Mouse (Mus musculus) left cerebral cortex, adult 18-20 months (tissue): ENCODE data around the gene Tnnc2. TPM values are rescaled to one million over a fixed set of nuclear protein-coding genes. Genes with fewer than 3 reads are reported as not detected.

ENCODE experiments used
- DNase-seq, 2 experiments: peaks; one replicate each; pipeline ENCODE4 v3.0.0; 2021 to 2022; ENCODE audit warnings: low spot score in 2 of 2, mixed read lengths in 1 of 2
- long read RNA-seq, 2 experiments: library from polyadenylated mRNA; stranded (forward); transcript quantifications; one replicate each; pipeline ENCODE4 v2.0.0; 2021
- total RNA-seq, 2 experiments: library from RNA; stranded (reverse); gene quantifications; 2 replicates each; pipeline ENCODE4 v1.2.3; 2021

Gene Tnnc2
- total RNA-seq: 1 to 10 TPM; 1.7 TPM
- long read RNA-seq, experiment 1: 0 reads
- long read RNA-seq, experiment 2, partial matches to known transcripts: 0 of 1 reads
- long read RNA-seq, experiment 2, other reads (novel, unspliced or antisense): 0 of 1 reads

- DNase-seq: no peak
These were observed at the start of gene Tnnc2 for GRCm38 (mm10) chr2:164779481-164780086. Tnnc2 (minus strand) TSS chr2:164779967.

DNA sequence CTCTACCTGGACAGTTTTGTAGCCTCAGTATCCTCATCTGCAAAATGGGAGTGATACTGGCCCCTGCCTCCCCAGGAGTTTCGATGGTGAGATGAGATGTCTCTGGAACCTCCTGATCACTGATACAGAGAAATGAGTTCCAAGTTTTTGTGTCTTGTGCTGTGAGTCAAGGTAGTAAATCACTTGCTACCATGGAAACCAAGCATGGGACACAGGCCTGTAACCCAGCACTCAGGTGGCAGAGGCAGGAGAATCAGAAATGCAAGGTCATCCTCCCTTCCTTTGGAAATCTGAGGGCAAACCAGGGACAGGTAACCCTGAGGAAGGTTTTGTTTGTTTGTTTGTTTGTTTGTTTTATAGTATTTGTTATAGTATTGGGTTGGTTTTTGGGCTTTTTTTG lies 49.3 kb upstream of the Tnnc2 start:
- no peak for DNase-seq

GRCm38 (mm10) chr2:164828437-164828836 lies 48.7 kb upstream of the Tnnc2 start, which contains the start of gene Spata25:
Spata25 (minus strand) TSS chr2:164828537.
- DNase-seq: no peak

DNA sequence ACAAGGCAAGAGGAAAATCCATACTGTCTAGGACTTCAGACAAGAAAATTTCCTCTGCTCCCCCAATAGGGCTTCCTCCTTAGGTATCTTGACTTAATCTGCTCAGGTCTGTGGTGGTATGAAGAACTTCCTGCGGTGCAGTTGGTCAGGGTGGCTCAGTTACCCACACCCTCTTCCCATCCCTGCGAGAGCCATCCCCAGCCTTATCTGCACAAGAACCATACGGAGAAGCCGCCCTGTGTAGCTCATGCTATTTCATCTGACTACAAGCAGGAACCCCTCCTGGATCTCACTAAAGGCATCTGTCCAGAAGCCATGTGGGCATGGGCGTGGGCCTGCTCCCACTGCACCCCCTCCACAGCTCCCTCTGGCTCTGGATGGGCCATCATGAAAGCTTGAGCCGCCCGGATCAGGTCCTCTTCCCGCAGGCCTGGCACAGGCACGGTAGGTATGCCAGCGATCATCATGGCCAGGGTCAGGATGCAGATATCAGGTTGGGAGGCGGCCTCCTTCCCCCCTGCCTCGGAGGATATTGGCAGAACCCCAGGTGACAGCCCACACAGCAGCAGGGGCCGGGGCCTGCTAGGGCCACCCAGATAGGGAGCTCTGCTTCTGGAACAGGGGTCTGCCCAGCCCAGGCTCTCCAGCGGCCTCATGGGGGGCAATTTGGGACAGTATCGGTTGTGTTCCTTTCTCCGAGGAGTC lies 47.5 kb upstream of the Tnnc2 start:
- DNase-seq: no peak

- DNase-seq: no peak
These were observed 45.8 kb upstream of the Tnnc2 start for GRCm38 (mm10) chr2:164825521-164825920.

GRCm38 (mm10) chr2:164823969-164824368 lies 44.2 kb upstream of the Tnnc2 start:
- no peak for DNase-seq

GRCm38 (mm10) chr2:164823181-164823585 lies 43.4 kb upstream of the Tnnc2 start:
- peak; percentile 23 to 39 for DNase-seq

DNA sequence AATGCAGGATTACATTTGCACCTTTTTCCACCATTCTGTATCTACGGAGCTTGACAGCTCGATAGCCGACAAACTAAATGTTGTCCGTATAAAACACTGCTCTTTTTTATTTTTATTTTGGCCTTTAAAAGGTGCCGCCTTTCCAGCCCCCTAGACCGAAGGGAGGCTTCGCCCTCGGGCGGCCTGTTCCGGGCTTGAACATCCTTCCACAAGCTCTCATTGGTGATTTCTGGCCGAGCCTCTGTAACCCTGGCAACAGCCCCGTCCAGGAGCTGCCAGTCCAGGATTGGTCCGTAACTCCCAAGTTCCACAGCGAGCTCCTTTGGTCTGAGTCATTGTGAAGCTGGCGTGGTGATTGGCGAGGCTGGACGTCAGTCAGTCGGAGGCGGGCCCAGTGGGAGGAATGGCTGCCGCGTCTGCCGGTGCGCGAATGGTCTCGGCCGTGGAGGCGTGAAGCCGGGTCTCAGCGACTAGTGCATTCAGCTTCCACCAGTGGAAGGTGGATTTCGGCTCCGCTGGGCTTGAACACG lies 42.9 kb upstream of the Tnnc2 start, which contains the start of gene Zswim1:
Gene Zswim1, plus strand, starts transcription at position 51 of the 530 bp plus-strand sequence.
- peak; percentile 100 for DNase-seq

DNA sequence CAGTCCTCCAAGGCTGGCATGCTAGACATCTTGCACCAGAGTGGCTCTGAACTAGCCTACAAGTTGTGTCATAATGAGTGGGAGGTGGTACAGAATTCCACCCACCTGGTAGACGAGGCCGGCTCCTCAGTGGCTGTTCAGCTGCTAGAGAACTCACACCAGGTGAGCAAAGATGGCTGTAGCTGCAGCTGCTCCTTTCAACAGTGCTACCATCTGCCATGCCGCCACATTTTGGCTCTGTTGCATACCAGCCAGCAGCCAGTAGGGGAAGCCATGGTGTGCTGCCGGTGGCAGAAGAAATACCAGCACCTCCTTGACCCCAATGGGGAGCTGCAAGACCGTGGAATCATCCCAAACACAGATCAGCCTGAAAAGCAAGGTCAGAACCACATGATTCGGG lies 41.3 kb upstream of the Tnnc2 start:
- DNase-seq: peak in 1 of 2 experiments; percentile 17

DNA sequence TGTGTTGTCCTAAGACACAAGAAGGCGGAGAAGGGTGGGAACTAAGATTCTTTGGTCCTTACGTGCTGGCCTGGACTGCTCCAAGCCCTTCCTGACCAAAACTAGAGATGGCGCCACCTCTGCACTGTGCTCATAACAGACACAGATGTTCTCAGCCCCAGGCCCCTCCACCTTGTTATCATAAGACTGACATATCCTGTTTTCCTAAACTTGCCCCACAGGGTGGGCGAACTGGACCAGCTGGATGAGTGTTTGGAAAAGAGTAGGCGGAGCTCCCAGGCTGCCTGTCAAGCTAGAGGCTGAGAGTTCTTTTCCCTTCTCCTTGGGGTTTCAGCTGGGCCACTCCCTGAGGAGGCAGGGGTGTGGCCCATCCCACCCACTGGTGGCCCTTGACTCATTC lies 37.9 kb upstream of the Tnnc2 start:
- DNase-seq: no peak

DNA sequence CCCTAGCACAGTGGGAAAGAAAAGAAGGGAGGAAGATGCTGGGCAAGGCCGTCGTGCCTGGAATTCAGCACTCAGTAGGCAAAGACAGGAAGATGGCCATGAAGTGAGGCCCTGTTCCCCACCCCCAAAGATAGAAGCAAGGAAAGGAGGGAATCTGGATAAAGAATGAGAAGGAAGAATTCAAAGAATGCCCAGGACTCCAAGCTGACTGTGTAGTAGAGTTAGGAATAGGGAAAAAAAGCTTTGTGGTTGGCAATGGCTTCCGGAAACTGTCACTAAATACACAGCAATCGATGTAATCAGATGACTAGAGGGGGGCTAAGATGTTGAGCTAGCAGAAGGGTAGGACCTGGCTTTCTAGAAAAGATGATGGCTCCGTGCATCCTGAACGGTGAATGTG lies 37.4 kb upstream of the Tnnc2 start:
- no peak for DNase-seq

- no peak for DNase-seq
These were observed 36.1 kb upstream of the Tnnc2 start for GRCm38 (mm10) chr2:164815821-164816220.

- no peak for DNase-seq
These were observed 35.6 kb upstream of the Tnnc2 start for GRCm38 (mm10) chr2:164815348-164815747.

DNA sequence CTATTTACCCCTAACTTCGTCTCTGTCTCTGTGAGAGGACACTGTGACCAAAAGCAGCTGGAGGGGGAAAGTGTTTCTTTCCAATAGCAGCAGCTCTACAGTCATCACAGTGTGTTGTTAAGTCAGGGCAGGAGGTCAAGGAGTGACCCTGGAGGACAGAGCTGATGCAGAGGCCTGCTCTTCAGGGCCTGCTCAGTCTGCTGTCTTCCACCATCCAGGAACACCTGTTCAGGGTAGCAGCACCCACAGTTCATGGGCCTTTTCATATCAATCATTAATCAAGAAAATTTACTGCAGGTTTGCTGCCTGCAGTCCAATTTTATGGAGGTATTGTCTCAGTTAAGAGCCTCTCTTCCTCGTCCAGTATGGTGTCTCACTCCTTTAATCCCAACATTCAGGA lies 33.8 kb upstream of the Tnnc2 start:
- no peak for DNase-seq

- DNase-seq: no peak
These were observed 26.8 kb upstream of the Tnnc2 start for GRCm38 (mm10) chr2:164806614-164807013.

DNA sequence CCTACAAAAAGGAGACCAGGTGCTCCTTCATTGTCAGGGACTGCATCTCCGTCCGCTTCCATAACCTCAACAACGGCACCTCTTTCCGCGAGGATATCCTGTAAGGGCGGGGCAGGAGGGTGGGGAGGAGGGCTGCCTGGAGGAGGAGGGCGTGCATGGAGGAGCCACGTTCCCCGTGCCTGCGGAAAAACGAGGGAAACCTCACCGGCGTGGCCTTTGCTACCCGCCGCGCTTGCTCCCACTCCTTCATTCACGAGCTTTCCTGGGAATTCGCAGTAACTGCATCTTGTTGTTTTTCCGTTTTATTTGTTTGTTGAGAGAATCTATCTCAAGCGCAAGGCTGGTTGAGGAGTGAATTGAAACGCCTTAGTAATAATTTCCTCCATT lies 25.6 kb upstream of the Tnnc2 start:
- no peak for DNase-seq

DNA sequence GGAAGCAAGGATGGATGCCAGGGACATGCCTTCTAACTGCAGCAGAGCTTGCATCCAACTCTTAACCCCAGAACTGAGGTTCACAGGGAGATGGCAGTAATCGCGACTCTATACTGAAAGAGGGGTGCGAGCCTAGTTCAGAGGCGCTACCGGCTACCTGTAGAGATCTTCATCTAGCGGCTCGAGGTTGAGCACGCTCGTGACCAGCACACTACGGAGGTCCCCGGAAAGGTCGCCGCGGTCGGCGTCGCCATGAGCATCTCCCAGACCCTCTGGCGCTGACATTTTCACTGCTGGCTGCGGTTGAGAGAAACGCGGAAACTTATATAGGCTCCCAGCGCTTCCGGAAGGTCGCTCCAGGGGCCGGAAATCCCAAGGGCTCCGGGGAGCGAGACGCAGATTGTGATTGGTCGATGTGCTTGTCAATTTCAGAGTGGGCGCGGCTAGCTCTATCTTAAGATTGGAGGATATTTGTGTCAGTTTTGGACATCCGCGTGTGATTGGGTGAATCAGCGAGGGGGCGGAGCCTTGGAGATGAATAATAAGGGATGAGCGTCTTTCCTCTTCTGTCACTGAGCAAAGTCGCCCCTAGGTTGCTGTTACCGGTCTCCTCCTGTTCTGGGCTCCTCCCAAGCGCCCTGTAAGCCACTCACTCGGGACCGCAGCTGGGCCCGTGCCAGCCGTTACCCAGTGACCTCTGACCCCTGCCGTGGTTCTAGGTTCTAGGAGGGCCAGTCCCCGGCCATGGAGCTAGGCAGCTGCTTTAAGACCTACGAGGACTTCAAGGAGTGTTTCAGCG lies 25.0 kb upstream of the Tnnc2 start, which contains the start of the genes Acot8 and Zswim3:
Gene Acot8, minus strand, starts transcription at position 350 of the 799 bp plus-strand sequence.
Gene Zswim3, plus strand, starts transcription at position 566 of the 799 bp plus-strand sequence.
- peak; percentile 97 for DNase-seq

GRCm38 (mm10) chr2:164803921-164804313 lies 24.1 kb upstream of the Tnnc2 start:
- no peak for DNase-seq

DNA sequence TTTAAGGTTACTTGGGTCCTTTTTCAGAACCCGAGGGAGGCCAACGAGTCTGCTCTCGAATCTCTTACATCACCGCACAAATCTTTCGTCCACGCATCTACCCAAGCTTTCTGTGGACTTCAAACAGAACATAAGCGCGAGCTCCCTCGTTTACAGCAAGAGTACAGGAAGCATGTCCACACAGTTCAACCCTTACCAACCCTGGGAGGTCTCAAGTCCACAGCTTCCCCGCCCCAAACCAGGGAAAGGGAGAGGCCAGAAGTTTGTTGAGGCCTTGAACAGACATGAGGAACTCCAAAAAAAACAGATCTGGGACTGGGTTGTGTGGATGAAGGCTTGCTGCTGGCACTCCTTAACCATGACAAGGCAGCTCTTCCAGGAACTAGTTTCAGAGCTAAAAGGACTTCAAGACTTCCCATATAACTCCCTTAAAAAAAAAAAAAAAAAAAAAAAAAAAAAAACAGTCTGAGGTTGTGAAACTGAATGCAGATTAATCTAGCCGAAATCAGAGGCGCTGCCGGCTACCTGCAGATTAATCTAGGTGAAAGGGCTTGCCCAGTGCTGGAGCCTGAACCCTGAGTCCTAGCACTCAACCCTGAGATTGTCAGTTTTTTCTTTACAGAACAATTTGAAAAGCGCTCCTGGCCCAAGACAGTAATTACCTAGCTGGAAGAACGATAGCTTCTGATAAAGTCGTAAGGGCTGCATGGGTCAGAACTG lies 23.6 kb upstream of the Tnnc2 start:
- DNase-seq: no peak

DNA sequence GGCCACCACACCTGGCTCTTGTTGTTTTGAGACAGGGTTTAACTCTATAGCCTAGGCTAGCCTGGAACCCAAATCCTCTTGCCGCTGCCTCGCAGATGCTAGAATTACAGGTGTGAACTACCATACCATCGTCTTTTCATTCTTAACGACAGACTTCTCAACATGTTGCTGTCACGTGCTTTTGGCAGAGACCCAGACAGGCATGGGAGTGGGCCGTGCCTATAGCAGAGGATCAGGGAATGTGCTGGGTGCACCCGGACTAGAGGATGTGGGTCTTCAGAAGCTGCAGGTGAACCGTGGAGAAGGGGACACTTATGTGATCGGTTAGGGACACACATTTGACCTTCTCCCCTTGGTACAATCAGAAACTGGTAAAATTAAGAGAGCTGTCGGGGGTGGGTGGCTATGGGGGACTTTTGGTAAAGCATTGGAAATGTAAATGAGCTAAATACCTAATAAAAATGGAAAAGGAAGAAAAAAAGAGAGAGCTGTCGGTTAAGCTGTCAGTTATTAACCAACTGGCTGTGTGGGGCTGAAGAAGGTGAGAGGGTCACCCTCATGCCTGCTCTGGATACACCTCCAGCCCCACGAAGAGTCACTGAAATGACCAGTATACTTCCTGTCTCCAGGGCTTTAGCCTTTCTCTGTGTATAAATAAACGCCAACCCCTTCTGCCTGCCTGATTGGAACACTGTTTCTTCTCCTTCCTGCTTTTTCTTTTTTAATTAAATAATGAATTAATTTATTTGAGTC lies 20.7 kb upstream of the Tnnc2 start:
- DNase-seq: no peak
